In genomic region chr5:131729456-131729855, GRCm38 (mm10) we compare ENCODE assay signal across 24 mouse cellular contexts.
A peak's percentile ranks its signal among the peaks of the same experiment; 100 is the strongest.
DNase-seq lines count a peak whose midpoint lies in the region; ATAC-seq and TF ChIP-seq lines count a peak whose summit lies in the region.
"Had no signal": no experiment of that assay in that cellular context is flagged by ENCODE, and none has a peak within 500 bp of the region (broad histone marks: within the 10 kb centered on the region; RNA-seq: fewer than 3 reads in every experiment).

No protein-coding gene starts in this region.

- H3K27me3 ChIP-seq in heart, postnatal 0 days (ENCODE audit: control insufficient read depth, insufficient read depth, low read length): no peaks in the 10 kb centered on the region
- H3K27me3 ChIP-seq in heart, embryonic 11.5 days (ENCODE audit: control insufficient read depth, insufficient read depth, low read length): no peaks in the 10 kb centered on the region
- H3K27me3 ChIP-seq: embryonic facial prominence, embryonic 15.5 days; forebrain, embryonic 15.5 days; heart, embryonic 13.5 days; hindbrain, embryonic 12.5 days; liver, embryonic 12.5 days had no signal

- H3K36me3 ChIP-seq in heart, postnatal 0 days (replicated peaks; ENCODE audit: control insufficient read depth, insufficient read depth, low read length): no peaks in the 10 kb centered on the region
- no peaks in the 10 kb centered on the region for H3K36me3 ChIP-seq in heart, embryonic 11.5 days (ENCODE audit: control insufficient read depth, insufficient read depth, low read length)
- H3K36me3 ChIP-seq: embryonic facial prominence, embryonic 15.5 days; forebrain, embryonic 15.5 days; heart, embryonic 13.5 days; hindbrain, embryonic 12.5 days; limb, embryonic 12.5 days; liver, embryonic 12.5 days had no signal

- ATAC-seq in heart, postnatal 0 days (ENCODE audit: insufficient read depth, low read depth): no peak
- no peak for ATAC-seq in heart, embryonic 11.5 days (replicated peaks; ENCODE audit: insufficient number of reproducible peaks, low FRiP score, low TSS enrichment)
- ATAC-seq: activated CD4-positive, CD25-positive, alpha-beta regulatory T cell, adult 4 months; forebrain, embryonic 15.5 days; intestine, postnatal 0 days; liver, embryonic 12.5 days had no signal

- 66% methylated on average over 4 of the region's 4 CpGs for WGBS in heart, postnatal 0 days
- 73% methylated on average over 4 of the region's 4 CpGs for WGBS in heart, embryonic 11.5 days (ENCODE audit: insufficient replicate concordance)

- no peak overlapping the region for H3K9ac ChIP-seq in heart, postnatal 0 days (replicated peaks; ENCODE audit: low read depth, low read length)
- H3K9ac ChIP-seq in heart, embryonic 11.5 days (ENCODE audit: low read depth, low read length): no peak overlapping the region
- H3K9ac ChIP-seq: embryonic facial prominence, embryonic 15.5 days; forebrain, embryonic 15.5 days; heart, embryonic 13.5 days; hindbrain, embryonic 12.5 days; limb, embryonic 12.5 days; liver, embryonic 12.5 days had no signal

- H3K9me3 ChIP-seq in heart, postnatal 0 days (replicated peaks; ENCODE audit: control insufficient read depth, low read length): no peaks in the 10 kb centered on the region
- no peaks in the 10 kb centered on the region for H3K9me3 ChIP-seq in heart, embryonic 11.5 days (replicated peaks; ENCODE audit: control insufficient read depth, low read length)
- H3K9me3 ChIP-seq: embryonic facial prominence, embryonic 15.5 days; forebrain, embryonic 15.5 days; heart, embryonic 13.5 days; hindbrain, embryonic 12.5 days; limb, embryonic 12.5 days; liver, embryonic 12.5 days had no signal

- H3K4me3 ChIP-seq in heart, postnatal 0 days (ENCODE audit: low read depth, low read length): no peak overlapping the region
- H3K4me3 ChIP-seq in heart, embryonic 11.5 days (ENCODE audit: low read depth, low read length): no peak overlapping the region
- H3K4me3 ChIP-seq in gastrocnemius, adult 2 months: no peak overlapping the region
- H3K4me3 ChIP-seq: embryonic facial prominence, embryonic 15.5 days; forebrain, embryonic 15.5 days; heart, embryonic 13.5 days; hindbrain, embryonic 12.5 days; limb, embryonic 12.5 days; liver, embryonic 12.5 days had no signal

- TF ChIP-seq CTCF in heart, postnatal 0 days (IDR thresholded peaks at IDR 0.05; ENCODE audit: low read depth): no peak
- no peak for TF ChIP-seq CTCF in gastrocnemius, adult 2 months (IDR thresholded peaks at IDR 0.05)

- H3K4me1 ChIP-seq in heart, postnatal 0 days (ENCODE audit: control insufficient read depth, insufficient read depth): peaks cover 16% of the 10 kb centered on the region
- peaks cover 9% of the 10 kb centered on the region for H3K4me1 ChIP-seq in heart, embryonic 11.5 days (ENCODE audit: control insufficient read depth, insufficient read depth, low read length)

- no peak for TF ChIP-seq EP300 in heart, postnatal 0 days (IDR thresholded peaks at IDR 0.05; ENCODE audit: low read depth)

- peak; percentile 9 for DNase-seq in heart, postnatal 0 days (ENCODE audit: low spot score)
- peak; percentile 66 to 81 for DNase-seq in adrenal gland, adult (ENCODE audit: inconsistent age in 2 of 2, low spot score in 1 of 2)
- peak; percentile 61 for DNase-seq in adrenal gland, postnatal 25 days
- DNase-seq in kidney, postnatal 25 days: peak; percentile 70 to 77
- DNase-seq in gastrocnemius, postnatal 14 days: no peak
- no peak for DNase-seq in gastrocnemius, adult 2 months
- DNase-seq in retina, postnatal 1 day: no peak
- DNase-seq: cerebellum, adult 8-10 months; gastrocnemius, postnatal 25 days; heart, adult 18-20 months; lung, adult 18-20 months; lung, postnatal 14 days; right cerebral cortex, postnatal 14 days; thymus, postnatal 25 days had no signal

- no peak overlapping the region for H3K4me2 ChIP-seq in heart, postnatal 0 days (ENCODE audit: low read depth, low read length)
- no peak overlapping the region for H3K4me2 ChIP-seq in heart, embryonic 11.5 days
- H3K4me2 ChIP-seq: embryonic facial prominence, embryonic 15.5 days; forebrain, embryonic 15.5 days; heart, embryonic 13.5 days; hindbrain, embryonic 12.5 days; limb, embryonic 12.5 days; liver, embryonic 12.5 days; midbrain, embryonic 11.5 days had no signal

- intact Hi-C loops in gastrocnemius, postnatal 14 days (cut with DNase I; ENCODE audit: low total_unique reads): no loop called here
- intact Hi-C loops in gastrocnemius, adult 2 months (cut with DNase I): no loop called here

- no peak overlapping the region for H3K27ac ChIP-seq in heart, postnatal 0 days (ENCODE audit: low read depth)
- no peak overlapping the region for H3K27ac ChIP-seq in heart, embryonic 11.5 days (ENCODE audit: low read depth, low read length)
- no peak overlapping the region for H3K27ac ChIP-seq in gastrocnemius, adult 2 months
- H3K27ac ChIP-seq: embryonic facial prominence, embryonic 15.5 days; forebrain, embryonic 15.5 days; heart, embryonic 13.5 days; hindbrain, embryonic 12.5 days; limb, embryonic 12.5 days; liver, embryonic 12.5 days had no signal

Comparison
In these comparisons a context has a peak if more than half of its experiments do, and no peak if none do; other contexts are left out.
1. DNase-seq: peak in heart, postnatal 0 days (single experiment), adrenal gland, adult (2 of 2), adrenal gland, postnatal 25 days (single experiment) and kidney, postnatal 25 days (2 of 2); none in gastrocnemius, postnatal 14 days (single experiment), gastrocnemius, adult 2 months (single experiment) and retina, postnatal 1 day (single experiment).